Mouse (Mus musculus) forebrain, embryonic 11.5 days (tissue): ENCODE data around the gene Il1r1. TPM values are rescaled to one million over a fixed set of nuclear protein-coding genes. Genes with fewer than 3 reads are reported as not detected.
A peak's percentile ranks its signal among the peaks of the same experiment; 100 is the strongest.

Experiments used
- ATAC-seq: fragments of 200-750 bp; cut with Nextera tagmentation; replicated peaks from 2 replicates; pipeline ENCODE4 v1.8.0; 2017; ENCODE audit warnings: moderate TSS enrichment; ENCODE audit not compliant: low FRiP score
- DNase-seq: peaks from one replicate; pipeline ENCODE4 v3.0.0-alpha.2; 2017; ENCODE audit warnings: low spot score
- H3K27ac ChIP-seq: fragments of 300-500 bp; sonication (generic); 2 replicates; pipeline ENCODE4 v1.5.1; 2014; ENCODE audit warnings: low read depth, low read length
- H3K27me3 ChIP-seq: fragments of 300-500 bp; sonication (generic); 2 replicates; pipeline ENCODE4 v1.6.1; 2014; ENCODE audit warnings: mild to moderate bottlenecking, low read length, mixed read lengths; ENCODE audit not compliant: control insufficient read depth, insufficient read depth
- H3K36me3 ChIP-seq: fragments of 300-500 bp; sonication (generic); 2 replicates; pipeline ENCODE4 v1.6.1; 2014; ENCODE audit warnings: mild to moderate bottlenecking, low read length, moderate library complexity, mixed read lengths; ENCODE audit not compliant: control insufficient read depth, insufficient read depth
- H3K4me1 ChIP-seq: fragments of 300-500 bp; sonication (generic); replicated peaks from 2 replicates; pipeline ENCODE4 v1.6.1; 2014; ENCODE audit warnings: low read length, mixed read lengths; ENCODE audit not compliant: control insufficient read depth, insufficient read depth
- H3K4me2 ChIP-seq: fragments of 300-500 bp; sonication (generic); 2 replicates; pipeline ENCODE4 v1.6.1; 2014; ENCODE audit warnings: low read depth, mild to moderate bottlenecking, low read length, moderate library complexity, mixed read lengths; ENCODE audit not compliant: severe bottlenecking
- H3K4me3 ChIP-seq: fragments of 300-500 bp; sonication (generic); 2 replicates; pipeline ENCODE4 v1.5.1; 2014; ENCODE audit warnings: low read depth, low read length
- H3K9ac ChIP-seq: fragments of 300-500 bp; sonication (generic); 2 replicates; pipeline ENCODE4 v1.6.1; 2014; ENCODE audit warnings: low read length
- H3K9me3 ChIP-seq: fragments of 300-500 bp; sonication (generic); 2 replicates; pipeline ENCODE4 v1.6.1; 2016; ENCODE audit warnings: low read length, mixed read lengths; ENCODE audit not compliant: control insufficient read depth
- WGBS: fragments of 180-500 bp; shearing (Covaris S2); extraction: QIAGEN DNeasy Blood & Tissue Kit; methylation state at CpG from one replicate; pipeline ENCODE4 v1.1.7; 2014; 5-methylcytosine and 5-hydroxymethylcytosine counted together
- polyA plus RNA-seq: library from polyadenylated mRNA; unstranded; fragments of >200 nt; fragmentation: Nextera tagmentation; extraction: Ambion mirVana; gene quantifications from 2 replicates; pipeline ENCODE4 v1.2.1, GENCODE M21; 2014

Gene Il1r1
- polyA plus RNA-seq, 1 experiment from 2014 or later = 1.5 TPM

DNA sequence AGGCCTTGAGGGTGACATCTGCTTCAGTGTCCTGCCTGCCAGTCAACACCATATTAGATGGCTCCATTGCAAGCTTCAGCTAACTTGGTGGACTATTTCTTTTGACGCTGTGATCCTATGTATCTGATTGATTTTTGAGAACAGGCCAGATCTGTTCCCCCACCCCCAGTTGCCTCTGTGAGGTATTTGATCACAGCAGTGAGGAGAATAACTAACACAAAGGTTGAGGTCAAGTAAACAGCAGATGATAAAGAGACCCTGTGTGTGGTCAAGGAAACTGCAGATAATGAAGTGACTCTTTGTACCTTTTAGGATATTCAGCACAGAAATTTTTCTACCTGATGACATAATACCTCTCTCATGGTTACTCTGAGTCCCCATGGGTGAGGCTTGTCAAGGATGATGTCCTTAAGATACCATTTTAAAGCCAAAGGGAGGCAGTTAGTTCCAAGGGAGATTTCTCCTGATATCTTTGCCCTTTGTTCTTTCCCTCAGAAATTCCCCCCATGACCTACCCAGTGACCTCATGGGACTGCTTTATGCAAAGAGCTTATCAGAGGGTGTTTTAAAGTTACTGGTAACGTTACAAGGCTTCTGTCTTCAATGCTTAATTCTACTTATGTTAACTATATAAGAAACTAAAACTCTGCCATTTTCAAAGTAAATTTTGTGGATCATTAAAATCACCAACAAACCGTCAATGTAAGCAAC, 29.6 kb downstream of the Il1r1 start:
- 71% methylated on average over 3 of the region's 3 CpGs for WGBS
- DNase-seq (no peak), ATAC-seq (no peak)
- no peaks in the 10 kb centered on the region for H3K9me3 ChIP-seq
- no peaks in the 10 kb centered on the region for H3K27me3 ChIP-seq
- H3K27ac ChIP-seq = no peak overlapping the region
- no peaks in the 10 kb centered on the region for H3K36me3 ChIP-seq
- no peaks in the 10 kb centered on the region for H3K4me1 ChIP-seq
- no peak overlapping the region for H3K4me2 ChIP-seq
- no peak overlapping the region for H3K9ac ChIP-seq
- no peak overlapping the region for H3K4me3 ChIP-seq

DNA sequence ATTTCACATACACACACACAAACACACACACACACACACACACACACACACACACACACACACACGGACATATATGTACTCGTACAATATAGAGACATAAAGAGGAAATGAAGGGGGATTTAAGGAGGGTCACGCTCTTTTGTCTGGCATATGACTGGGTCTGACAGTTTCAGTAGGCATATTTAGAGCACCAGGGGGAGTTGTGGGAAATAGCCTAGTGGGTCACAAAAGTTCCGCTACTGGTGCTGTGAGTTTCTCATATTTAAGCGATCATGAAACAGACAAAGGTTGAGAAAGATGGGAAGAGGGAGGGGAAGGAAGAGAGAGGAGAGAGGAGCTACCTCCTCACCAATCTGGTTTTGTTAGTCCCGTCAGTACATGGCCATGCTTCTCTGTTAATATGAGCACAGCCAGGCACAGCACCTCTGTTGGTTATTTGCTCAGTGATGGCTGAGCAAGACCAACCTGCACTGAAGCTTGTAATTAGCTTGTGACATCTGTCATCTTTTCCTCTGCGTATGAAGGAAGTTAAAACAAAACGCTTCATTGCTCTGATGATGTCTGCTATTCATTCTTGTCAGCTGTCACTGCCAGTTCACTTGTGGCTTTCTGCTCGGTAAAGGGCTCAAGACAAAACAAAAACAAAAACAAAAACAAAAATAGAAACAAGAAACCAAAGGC, 37.7 kb downstream of the Il1r1 start:
- H3K36me3 ChIP-seq = no peaks in the 10 kb centered on the region
- no peak for DNase-seq
- no peaks in the 10 kb centered on the region for H3K9me3 ChIP-seq
- 87% methylated on average over 9 of the region's 9 CpGs for WGBS
- no peak for ATAC-seq
- H3K4me3 ChIP-seq = no peak overlapping the region
- H3K27ac ChIP-seq = no peak overlapping the region
- H3K4me1 ChIP-seq = no peaks in the 10 kb centered on the region; the same call in 1 of the 2 replicates
- no peak overlapping the region for H3K9ac ChIP-seq
- no peaks in the 10 kb centered on the region for H3K27me3 ChIP-seq
- no peak overlapping the region for H3K4me2 ChIP-seq

DNA sequence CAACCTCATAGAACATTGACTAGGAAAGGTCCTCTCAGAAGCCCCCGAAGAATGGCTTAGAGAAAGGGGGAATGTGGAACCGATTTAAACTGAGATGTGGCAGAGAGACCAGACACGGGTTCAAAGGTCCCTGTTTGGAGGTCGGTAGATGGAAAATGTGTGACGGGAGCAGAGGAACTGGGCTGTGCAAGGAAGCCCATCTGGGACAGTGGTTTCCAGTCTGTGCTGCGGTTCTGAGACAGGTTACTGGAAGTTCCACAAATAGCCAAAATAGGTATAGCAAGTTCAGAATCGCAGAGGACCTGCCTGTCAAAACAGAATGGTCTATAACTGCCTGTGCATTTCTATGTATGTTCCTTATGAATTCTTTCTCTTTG, 38.2 kb downstream of the Il1r1 start:
- whole genome bisulfite sequencing = 83% methylated on average over 7 of the region's 7 CpGs
- DNase-seq (no peak), ATAC-seq (no peak)
- no peak overlapping the region for H3K27ac ChIP-seq
- H3K4me1 ChIP-seq = no peaks in the 10 kb centered on the region; the same call in 1 of the 2 replicates
- H3K4me2 ChIP-seq = no peak overlapping the region
- H3K27me3 ChIP-seq = no peaks in the 10 kb centered on the region
- H3K4me3 ChIP-seq = no peak overlapping the region
- no peak overlapping the region for H3K9ac ChIP-seq
- no peaks in the 10 kb centered on the region for H3K9me3 ChIP-seq
- H3K36me3 ChIP-seq = no peaks in the 10 kb centered on the region

DNA sequence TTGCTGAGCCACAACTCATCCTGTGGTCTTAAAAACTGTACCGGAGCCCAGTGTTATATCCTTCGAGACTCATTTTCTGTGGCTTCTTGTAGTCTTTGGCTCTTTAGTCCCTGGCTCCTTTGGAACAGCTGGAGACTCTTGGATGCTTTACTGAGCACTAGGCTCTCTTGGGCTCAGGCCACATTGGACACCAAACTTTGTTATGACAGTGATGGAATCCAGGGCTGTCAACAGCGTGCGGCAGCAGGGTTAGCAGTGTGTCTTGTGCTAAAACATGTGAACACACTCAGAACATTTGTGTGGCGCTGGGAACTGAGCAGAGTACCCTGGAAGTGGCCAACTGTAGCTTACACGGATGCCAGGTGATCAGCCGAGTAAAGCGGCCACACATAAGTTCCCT, 38.8 kb downstream of the Il1r1 start:
- 89% methylated on average over 8 of the region's 8 CpGs for WGBS
- no peak overlapping the region for H3K9ac ChIP-seq
- H3K4me2 ChIP-seq = no peak overlapping the region
- no peaks in the 10 kb centered on the region for H3K27me3 ChIP-seq
- DNase-seq (no peak), ATAC-seq (no peak)
- H3K36me3 ChIP-seq = no peaks in the 10 kb centered on the region
- no peaks in the 10 kb centered on the region for H3K9me3 ChIP-seq
- no peak overlapping the region for H3K4me3 ChIP-seq
- H3K27ac ChIP-seq = no peak overlapping the region
- no peaks in the 10 kb centered on the region; the same call in 1 of the 2 replicates for H3K4me1 ChIP-seq

DNA sequence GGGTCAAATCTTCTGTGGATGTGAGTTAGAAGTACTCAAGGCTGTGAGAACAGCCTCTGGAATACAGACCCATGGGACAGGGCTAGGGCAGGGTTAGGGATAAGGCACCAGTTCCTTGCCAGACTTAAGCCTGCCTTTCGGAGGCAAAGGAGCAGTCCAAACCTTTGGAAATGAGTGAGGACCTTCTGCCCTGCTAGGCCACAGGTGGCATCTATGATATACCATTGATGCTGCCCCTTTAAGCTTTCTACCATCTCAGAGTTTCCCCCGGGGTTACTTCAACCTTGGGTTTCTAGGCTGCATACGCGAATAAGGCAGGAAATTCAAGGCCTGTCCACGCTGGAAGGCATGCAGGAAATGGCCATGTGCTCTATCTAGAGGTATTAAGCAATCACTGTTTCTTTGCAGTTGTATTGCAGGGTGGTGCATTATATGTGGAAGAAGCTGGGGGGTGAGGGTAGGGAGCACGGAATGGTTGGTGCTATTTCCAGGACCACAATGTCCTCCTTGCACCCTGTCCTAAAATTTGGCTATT, 40.5 kb downstream of the Il1r1 start:
- WGBS = 87% methylated on average over 6 of the region's 6 CpGs
- H3K9ac ChIP-seq = no peak overlapping the region

DNA sequence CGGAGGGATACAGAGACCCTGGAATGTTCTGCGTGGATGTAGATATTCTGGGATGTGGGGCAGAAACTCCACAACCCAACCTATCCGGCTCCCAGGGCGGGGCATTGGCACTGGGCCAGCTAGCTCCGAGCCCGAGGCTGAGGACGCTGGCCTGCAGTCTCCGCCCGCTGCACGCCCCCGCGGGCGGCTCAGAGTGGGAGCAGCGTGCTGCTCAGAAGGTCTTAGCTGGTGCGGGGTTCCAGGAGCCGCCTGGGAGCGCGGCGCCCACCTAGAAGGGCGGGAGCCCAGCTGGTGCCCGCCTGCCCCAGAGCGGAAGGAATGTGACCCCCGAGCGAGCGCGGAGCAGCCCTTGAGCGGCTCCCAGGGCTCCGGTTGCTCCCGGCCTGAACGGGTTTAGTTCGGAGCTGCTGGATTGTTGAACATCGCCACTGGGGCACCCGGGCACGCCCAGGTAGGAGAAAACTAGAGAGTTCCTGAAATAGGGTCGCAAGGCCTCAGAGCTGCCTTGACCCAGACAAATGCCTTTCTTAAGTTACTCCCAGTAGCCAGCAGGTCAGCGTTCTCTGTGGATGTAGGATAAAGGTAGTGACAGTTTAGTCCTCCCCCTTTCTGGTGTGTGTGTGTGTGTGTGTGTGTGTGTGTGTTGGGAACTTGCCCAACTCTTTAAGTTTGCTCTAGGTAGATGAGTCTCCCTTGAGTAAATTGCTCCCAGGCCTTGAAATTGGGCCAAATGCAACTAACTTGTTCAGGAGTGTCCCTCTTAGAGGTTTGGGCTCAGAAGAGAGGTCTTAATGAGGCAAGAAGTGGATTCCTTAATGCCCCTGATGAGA, 41.8 kb downstream of the Il1r1 start:
- ATAC-seq (peak; percentile 83), DNase-seq (peak; percentile 81)
- Histone ChIP-seq H3K27me3 (no peaks in the 10 kb centered on the region), H3K36me3 (no peaks in the 10 kb centered on the region), H3K9ac (peak overlapping the region; percentile 61), H3K4me2 (peak overlapping the region; percentile 81), H3K27ac (no peak overlapping the region), H3K4me3 (peak overlapping the region; percentile 39), H3K4me1 (no peaks in the 10 kb centered on the region; the same call in 1 of the 2 replicates), H3K9me3 (no peaks in the 10 kb centered on the region)
- 3% methylated on average over 36 of the region's 36 CpGs for WGBS

More for the DNA sequence above, 40.5 kb downstream of the Il1r1 start:
- Histone ChIP-seq H3K27ac (no peak overlapping the region), H3K36me3 (no peaks in the 10 kb centered on the region), H3K4me3 (no peak overlapping the region), H3K4me1 (no peaks in the 10 kb centered on the region; the same call in 1 of the 2 replicates), H3K9me3 (no peaks in the 10 kb centered on the region), H3K27me3 (no peaks in the 10 kb centered on the region), H3K4me2 (no peak overlapping the region)
- ATAC-seq (no peak), DNase-seq (no peak)

DNA sequence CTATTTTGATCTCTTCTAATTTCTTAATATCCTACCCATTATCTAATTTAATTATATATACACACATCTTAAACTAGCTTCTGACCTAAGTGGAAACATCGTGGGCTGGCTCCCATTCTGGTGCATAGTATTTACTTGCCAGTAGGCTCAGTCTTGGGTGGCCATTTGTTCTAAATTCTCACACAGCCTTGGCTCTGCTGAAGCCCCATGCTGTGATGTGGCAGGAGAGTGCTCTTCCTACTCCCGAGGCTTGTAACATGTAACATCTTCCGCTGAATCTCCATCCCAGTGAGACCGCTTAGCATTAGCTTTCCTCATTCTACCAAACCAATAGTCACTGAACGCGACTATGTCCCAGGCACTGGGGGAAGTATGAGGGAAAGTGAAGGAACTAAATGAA, 43.0 kb downstream of the Il1r1 start:
- DNase-seq = no peak
- H3K27me3 ChIP-seq = no peaks in the 10 kb centered on the region
- H3K4me1 ChIP-seq = no peaks in the 10 kb centered on the region; the same call in 1 of the 2 replicates
- no peak overlapping the region for H3K27ac ChIP-seq
- no peaks in the 10 kb centered on the region for H3K9me3 ChIP-seq
- no peak for ATAC-seq
- H3K4me2 ChIP-seq = no peak overlapping the region
- H3K4me3 ChIP-seq = no peak overlapping the region
- no peak overlapping the region for H3K9ac ChIP-seq
- 85% methylated on average over 6 of the region's 6 CpGs for WGBS
- no peaks in the 10 kb centered on the region for H3K36me3 ChIP-seq

DNA sequence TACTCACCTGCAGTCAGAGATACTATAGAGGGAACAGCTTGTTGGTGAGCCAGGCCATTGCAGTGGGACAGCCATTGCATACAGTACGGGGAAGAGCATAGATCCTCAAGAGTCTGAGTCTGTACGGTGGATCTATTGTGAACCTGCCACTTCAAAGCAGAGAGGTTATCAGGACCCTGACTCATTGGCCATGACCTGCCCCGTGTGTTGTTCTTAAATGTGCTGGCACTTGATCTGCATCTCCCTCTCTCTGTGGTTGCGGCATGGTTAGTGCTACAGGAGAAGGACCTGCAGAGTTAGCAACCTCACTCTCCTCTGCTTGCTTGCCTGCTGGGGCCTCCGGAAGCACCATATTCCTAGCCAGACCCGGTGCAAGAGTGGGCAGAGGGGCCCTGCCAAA, 43.7 kb downstream of the Il1r1 start:
- Histone ChIP-seq H3K9me3 (no peaks in the 10 kb centered on the region), H3K27me3 (no peaks in the 10 kb centered on the region), H3K27ac (no peak overlapping the region), H3K36me3 (no peaks in the 10 kb centered on the region), H3K4me2 (no peak overlapping the region), H3K4me3 (no peak overlapping the region), H3K4me1 (no peaks in the 10 kb centered on the region; the same call in 1 of the 2 replicates), H3K9ac (no peak overlapping the region)
- no peak for ATAC-seq
- WGBS = 88% methylated on average over 6 of the region's 6 CpGs
- no peak for DNase-seq
